Mouse (Mus musculus): Measurements from ENCODE around the gene Tppp3.

DNA sequence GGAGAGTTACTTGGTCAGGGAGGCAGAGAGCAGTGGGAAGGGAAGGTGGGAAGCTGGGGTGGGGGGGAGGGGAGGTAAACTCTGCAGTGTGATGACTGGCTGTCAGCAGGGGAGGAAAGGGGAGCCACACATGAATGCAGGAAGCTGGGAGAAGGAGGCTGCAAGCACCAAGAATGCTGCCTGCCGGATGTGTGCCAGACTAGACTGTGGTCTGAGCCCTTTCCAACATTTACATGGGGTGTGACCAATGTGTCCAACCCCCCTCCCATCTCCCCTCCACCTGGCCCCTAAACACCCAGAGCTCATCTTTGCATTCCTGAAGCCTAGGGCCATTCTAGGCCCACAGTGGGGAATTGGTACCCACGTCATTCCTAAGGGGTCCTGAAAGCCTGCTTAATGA, 9.7 kb upstream of the Tppp3 start:
- TF ChIP-seq CTCF (IDR thresholded peaks at IDR 0.05; ENCODE audit: low read depth, low read length) = no peak
- TF ChIP-seq POLR2A (IDR thresholded peaks at IDR 0.05; ENCODE audit: extremely low read depth, insufficient read depth, low read length) = no peak

All from liver, adult 2 months (tissue).